Mouse (Mus musculus): ENCODE data around the gene Yrdc. TPM values are rescaled to one million over a fixed set of nuclear protein-coding genes. Genes with fewer than 3 reads are reported as not detected.

Yrdc gene
- polyA plus RNA-seq (2012; rRNA removed): 63.0 and 70.4 TPM in 2 replicates

- Histone ChIP-seq H3K4me3 (ENCODE audit: control insufficient read depth, insufficient read depth, low read length) (peak within 1 kb of the TSS; percentile 93), H3K4me1 (replicated peaks; ENCODE audit: control insufficient read depth, insufficient read depth, low read length) (peaks cover 16% of the 10 kb centered on the region), H3K36me3 (ENCODE audit: control insufficient read depth, insufficient read depth, low read length) (peaks cover 10% of the 10 kb centered on the region), H3K27me3 (ENCODE audit: control insufficient read depth, insufficient read depth, low read length) (no peaks in the 10 kb centered on the region), H3K27ac (ENCODE audit: control insufficient read depth, insufficient read depth, low read length) (no peak within 1 kb of the TSS)
- DNase-seq: peak; percentile 93
- WGBS: under 1% methylated on average over 75 of the region's 90 CpGs
- peak; percentile 53; the same call in 1 of the 2 replicates for TF ChIP-seq CTCF (IDR thresholded peaks at IDR 0.05; ENCODE audit: borderline replicate concordance, control insufficient read depth, extremely low read depth, insufficient read depth, low read length, poor library complexity)
- TF ChIP-seq POLR2A (IDR thresholded peaks at IDR 0.05; ENCODE audit: control insufficient read depth, extremely low read depth, insufficient read depth, low read length, poor library complexity): peak; percentile 81
Measured at GRCm38 (mm10) chr4:124850261-124850913, at the start of gene Yrdc. Gene Yrdc, plus strand, starts transcription at chr4:124850679.

DNA sequence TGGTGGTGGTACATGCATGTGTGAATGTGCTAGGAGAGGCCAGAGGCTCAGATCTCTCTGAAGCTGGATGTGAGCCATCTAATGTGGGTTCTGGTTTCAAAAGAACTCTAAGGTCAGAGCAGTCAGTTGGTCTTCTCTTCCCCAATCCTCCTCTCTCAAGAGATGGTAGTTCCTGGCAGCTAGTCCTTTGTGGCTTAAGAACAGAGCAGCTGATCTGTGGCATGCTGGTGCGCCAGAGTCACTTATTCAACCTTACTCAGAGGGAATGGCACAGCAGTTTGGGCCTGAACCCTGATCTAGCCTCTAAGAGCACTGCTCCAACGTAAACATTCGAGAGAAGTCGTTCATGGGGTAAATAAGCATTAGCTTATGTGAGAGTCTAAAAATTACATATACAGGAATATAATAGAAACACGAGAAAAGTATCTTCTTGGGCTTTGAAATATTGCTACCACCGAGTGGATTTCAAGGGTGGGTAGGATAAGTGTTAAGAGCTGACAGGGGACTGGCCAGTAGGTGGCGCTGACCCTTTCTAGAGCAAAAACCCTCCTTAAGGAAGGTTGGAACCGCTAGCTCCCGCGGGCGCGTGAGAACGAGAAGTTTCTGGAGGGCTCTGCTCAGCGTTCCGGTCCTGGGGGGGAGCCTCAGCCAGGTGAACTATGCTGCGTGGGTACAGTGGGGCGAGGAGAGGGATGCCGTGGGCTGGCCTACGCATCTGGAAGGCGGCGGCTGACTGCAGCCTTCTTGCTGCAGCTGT is 48.7 kb upstream of the Yrdc start, which contains the start of gene Mtf1:
TSS of gene Mtf1 (plus strand) at position 553 of the 757 bp plus-strand sequence.
- peak within 1 kb of the TSS; percentile 60 for H3K27ac ChIP-seq (ENCODE audit: control insufficient read depth, insufficient read depth, low read length)
- peak; percentile 86 for DNase-seq
- peaks cover 18% of the 10 kb centered on the region for H3K36me3 ChIP-seq (ENCODE audit: control insufficient read depth, insufficient read depth, low read length)
- peak within 1 kb of the TSS; percentile 58 for H3K4me3 ChIP-seq (ENCODE audit: control insufficient read depth, insufficient read depth, low read length)
- WGBS: 5% methylated on average over 21 of the region's 21 CpGs
- H3K27me3 ChIP-seq (ENCODE audit: control insufficient read depth, insufficient read depth, low read length): no peaks in the 10 kb centered on the region
- no peak for TF ChIP-seq POLR2A (IDR thresholded peaks at IDR 0.05; ENCODE audit: control insufficient read depth, extremely low read depth, insufficient read depth, low read length, poor library complexity)
- peak; percentile 88 for TF ChIP-seq CTCF (IDR thresholded peaks at IDR 0.05; ENCODE audit: borderline replicate concordance, control insufficient read depth, extremely low read depth, insufficient read depth, low read length, poor library complexity)
- H3K4me1 ChIP-seq (replicated peaks; ENCODE audit: control insufficient read depth, insufficient read depth, low read length): peaks cover 7% of the 10 kb centered on the region

DNA sequence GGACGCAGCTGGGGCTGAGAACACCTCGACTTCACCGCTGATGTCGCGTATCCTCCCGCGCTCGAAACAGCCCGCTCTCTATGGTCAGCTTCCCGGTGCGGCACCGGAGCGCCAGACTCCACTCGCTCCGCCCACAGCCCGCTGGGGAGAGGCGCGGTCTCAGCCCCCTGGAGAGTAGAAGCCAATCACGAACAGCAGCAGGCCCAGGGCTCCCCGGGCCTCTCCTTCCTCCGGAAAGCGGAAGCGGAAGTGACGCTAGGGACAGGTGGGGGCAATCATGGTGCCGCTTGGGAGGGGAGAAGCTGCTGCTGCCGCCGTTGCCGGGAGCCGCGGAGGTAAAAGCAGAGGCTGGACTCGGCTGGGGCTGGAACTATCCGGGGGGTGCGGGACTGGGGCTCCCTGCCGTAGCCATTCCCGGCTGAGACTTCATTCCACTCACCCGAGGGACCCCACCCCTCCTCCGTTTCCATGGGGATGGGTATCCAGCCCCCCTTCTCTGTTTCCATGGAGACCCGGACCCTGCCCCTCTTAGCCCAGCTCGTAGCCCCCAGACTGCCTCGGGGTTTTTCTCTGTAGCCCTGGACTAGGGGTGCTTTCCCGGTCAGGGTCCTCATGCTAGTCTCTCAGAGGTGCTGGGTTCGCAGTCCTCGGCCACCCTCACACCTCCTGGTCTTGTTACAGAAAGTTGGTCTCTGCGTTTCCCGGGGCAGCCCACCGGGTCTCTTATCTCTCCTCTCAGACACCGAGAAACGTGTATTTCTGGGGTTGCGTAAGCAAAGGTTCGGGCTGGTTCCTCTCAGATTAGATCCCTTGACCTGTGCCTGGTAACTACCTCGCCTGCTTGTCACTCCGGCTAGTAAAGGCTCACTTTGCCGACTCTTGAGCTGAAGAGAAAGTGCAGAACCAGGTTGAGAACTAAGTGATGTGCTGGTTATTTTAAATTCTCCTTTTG is 47.9 kb upstream of the Yrdc start:
- WGBS: under 1% methylated on average over 52 of the region's 53 CpGs
- Histone ChIP-seq H3K4me3 (ENCODE audit: control insufficient read depth, insufficient read depth, low read length) (peak overlapping the region; percentile 58), H3K36me3 (ENCODE audit: control insufficient read depth, insufficient read depth, low read length) (peaks cover 18% of the 10 kb centered on the region), H3K27me3 (ENCODE audit: control insufficient read depth, insufficient read depth, low read length) (no peaks in the 10 kb centered on the region), H3K4me1 (replicated peaks; ENCODE audit: control insufficient read depth, insufficient read depth, low read length) (peaks cover 7% of the 10 kb centered on the region), H3K27ac (ENCODE audit: control insufficient read depth, insufficient read depth, low read length) (peak overlapping the region; percentile 60)
- peak; percentile 82 for TF ChIP-seq POLR2A (IDR thresholded peaks at IDR 0.05; ENCODE audit: control insufficient read depth, extremely low read depth, insufficient read depth, low read length, poor library complexity)
- no peak for TF ChIP-seq CTCF (IDR thresholded peaks at IDR 0.05; ENCODE audit: borderline replicate concordance, control insufficient read depth, extremely low read depth, insufficient read depth, low read length, poor library complexity)
- DNase-seq: peak; percentile 97

DNA sequence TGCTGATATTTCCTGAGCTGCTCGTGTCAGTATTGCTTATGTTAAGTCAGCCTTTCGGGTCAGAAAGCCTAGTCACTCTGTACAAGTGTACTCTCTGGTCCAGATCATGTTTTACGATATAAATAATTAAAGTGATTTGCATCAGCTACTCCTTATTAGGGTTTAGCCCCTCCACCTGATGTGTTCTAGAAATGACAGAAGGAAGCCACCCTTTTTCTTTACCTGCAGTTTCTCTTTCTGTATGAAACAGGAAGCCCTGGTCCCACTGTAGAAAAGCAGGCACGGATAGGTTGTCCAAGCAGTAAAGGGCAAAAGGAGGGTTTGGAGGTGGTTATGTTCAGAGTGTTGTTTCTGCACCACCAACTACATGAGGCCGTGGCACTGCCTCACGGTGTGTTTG is 47.1 kb upstream of the Yrdc start:
- Histone ChIP-seq H3K4me3 (ENCODE audit: control insufficient read depth, insufficient read depth, low read length) (no peak overlapping the region), H3K27me3 (ENCODE audit: control insufficient read depth, insufficient read depth, low read length) (no peaks in the 10 kb centered on the region), H3K27ac (ENCODE audit: control insufficient read depth, insufficient read depth, low read length) (no peak overlapping the region), H3K36me3 (ENCODE audit: control insufficient read depth, insufficient read depth, low read length) (peaks cover 14% of the 10 kb centered on the region; the same call in 1 of the 2 replicates), H3K4me1 (replicated peaks; ENCODE audit: control insufficient read depth, insufficient read depth, low read length) (peaks cover 7% of the 10 kb centered on the region)
- WGBS: 64% methylated on average over 6 of the region's 6 CpGs
- TF ChIP-seq POLR2A (IDR thresholded peaks at IDR 0.05; ENCODE audit: control insufficient read depth, extremely low read depth, insufficient read depth, low read length, poor library complexity) (no peak), CTCF (IDR thresholded peaks at IDR 0.05; ENCODE audit: borderline replicate concordance, control insufficient read depth, extremely low read depth, insufficient read depth, low read length, poor library complexity) (no peak)
- DNase-seq: no peak

GRCm38 (mm10) chr4:124808511-124808910 is 42.0 kb upstream of the Yrdc start:
- no peak overlapping the region for H3K4me3 ChIP-seq (ENCODE audit: control insufficient read depth, insufficient read depth, low read length)
- DNase-seq: no peak
- no peak for TF ChIP-seq CTCF (IDR thresholded peaks at IDR 0.05; ENCODE audit: borderline replicate concordance, control insufficient read depth, extremely low read depth, insufficient read depth, low read length, poor library complexity)
- no peak for TF ChIP-seq POLR2A (IDR thresholded peaks at IDR 0.05; ENCODE audit: control insufficient read depth, extremely low read depth, insufficient read depth, low read length, poor library complexity)
- peaks cover 14% of the 10 kb centered on the region; the same call in 1 of the 2 replicates for H3K36me3 ChIP-seq (ENCODE audit: control insufficient read depth, insufficient read depth, low read length)
- H3K4me1 ChIP-seq (replicated peaks; ENCODE audit: control insufficient read depth, insufficient read depth, low read length): peaks cover 1% of the 10 kb centered on the region; the same call in 1 of the 2 replicates
- 92% methylated on average over 5 of the region's 5 CpGs for WGBS
- no peak overlapping the region for H3K27ac ChIP-seq (ENCODE audit: control insufficient read depth, insufficient read depth, low read length)
- no peaks in the 10 kb centered on the region for H3K27me3 ChIP-seq (ENCODE audit: control insufficient read depth, insufficient read depth, low read length)
